Mouse (Mus musculus) stomach, postnatal 0 days (tissue): ENCODE results near the gene Smg9.

Experiments used
- CTCF ChIP-seq: IDR thresholded peaks from 2 replicates; pipeline ENCODE4 v1.5.1; 2016; ENCODE audit warnings: antibody characterized with exemption, low read depth, mild to moderate bottlenecking, moderate library complexity
- EP300 ChIP-seq: optimal IDR thresholded peaks from 2 replicates; pipeline ENCODE3; 2016; ENCODE audit warnings: antibody characterized with exemption

DNA sequence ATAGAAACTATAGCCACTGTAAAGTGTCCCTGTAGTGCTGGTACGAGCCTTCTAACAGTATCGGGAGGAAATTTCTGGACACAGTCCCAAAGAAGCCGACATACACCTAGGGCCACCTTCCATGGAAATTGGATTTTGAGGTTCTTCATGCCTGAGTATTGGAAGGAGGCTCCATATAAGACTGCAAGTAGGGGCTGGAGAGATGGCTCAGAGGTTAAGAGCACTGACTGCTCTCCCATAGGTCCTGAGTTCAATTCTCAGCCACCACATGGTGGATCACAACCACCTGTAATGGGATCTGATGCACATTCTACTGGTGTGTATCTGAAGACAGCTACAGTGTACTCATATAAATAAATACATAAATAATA lies 648 bp downstream of the Smg9 start:
- TF ChIP-seq CTCF (no peak), EP300 (no peak)
